Mouse (Mus musculus): Measurements from ENCODE around the gene Slc8a2.

The Slc8a2 gene

DNA sequence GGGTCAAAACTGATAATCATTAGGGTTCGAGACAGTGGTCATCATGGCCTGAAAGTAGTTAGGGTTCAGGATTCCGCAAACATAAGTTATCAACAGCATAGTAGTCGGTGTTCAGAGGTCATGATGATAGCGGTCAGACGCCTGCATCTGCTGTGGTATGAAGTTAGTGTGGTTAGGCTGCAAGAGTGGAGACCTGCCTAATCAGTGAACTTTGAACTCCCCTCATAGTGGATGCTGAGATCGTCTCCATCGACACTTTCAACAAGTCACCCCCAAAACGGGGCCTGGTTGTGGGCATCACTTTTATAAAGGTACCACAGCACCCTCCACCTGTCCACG is 9.4 kb upstream of the Slc8a2 start:
- DNase-seq (ENCODE audit: low read depth, low spot score): no peak

- DNase-seq (ENCODE audit: low read depth, low spot score): no peak
These were observed 3.8 kb upstream of the Slc8a2 start for GRCm38 (mm10) chr7:16125829-16126228.

DNA sequence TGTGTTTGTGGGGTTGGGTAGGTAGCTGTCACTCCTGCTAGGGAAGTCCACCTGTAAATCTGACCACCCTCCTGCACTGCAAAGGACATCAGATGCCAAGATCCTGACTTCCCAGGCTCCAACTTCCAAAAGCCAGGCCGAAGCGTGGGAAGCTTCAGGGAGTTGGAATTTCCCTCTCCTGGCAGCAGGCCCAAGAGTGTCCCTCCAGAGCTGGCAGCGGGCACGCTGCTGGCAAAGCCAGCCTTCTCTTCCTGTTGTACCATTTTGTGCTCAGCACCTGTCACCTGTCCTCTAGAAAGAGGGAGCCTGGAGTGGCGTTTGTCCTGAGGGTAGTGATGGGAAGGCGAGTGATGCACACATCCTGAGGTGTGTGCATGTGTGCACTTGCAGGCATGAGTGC is 1.3 kb upstream of the Slc8a2 start:
- no peak for DNase-seq (ENCODE audit: low read depth, low spot score)

DNA sequence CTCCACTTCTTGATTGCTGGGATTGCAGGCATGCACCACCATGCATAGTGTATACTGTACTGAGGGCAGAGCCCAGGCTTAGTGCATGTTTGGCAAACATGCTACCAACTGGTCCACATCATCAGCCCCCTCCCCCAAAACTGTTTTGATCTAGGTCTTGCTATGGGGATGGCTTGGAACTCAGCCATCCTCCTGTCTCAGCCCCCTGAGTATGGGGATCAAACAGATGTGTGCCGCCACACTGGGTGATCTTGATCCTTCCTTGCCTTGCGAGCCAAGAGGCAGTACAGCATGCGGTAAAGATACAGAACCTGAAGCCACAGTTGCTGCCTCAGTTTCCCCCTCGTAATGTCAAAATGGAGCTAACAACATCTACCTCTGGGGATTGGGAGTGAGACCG is 727 bp upstream of the Slc8a2 start:
- DNase-seq (ENCODE audit: low read depth, low spot score): no peak

- peak; percentile 90 for DNase-seq (ENCODE audit: low read depth, low spot score)
These were observed 443 bp downstream of the Slc8a2 start for GRCm38 (mm10) chr7:16129846-16130691.

- no peak for DNase-seq (ENCODE audit: low read depth, low spot score)
These were observed 1.5 kb downstream of the Slc8a2 start for GRCm38 (mm10) chr7:16130956-16131634.

DNA sequence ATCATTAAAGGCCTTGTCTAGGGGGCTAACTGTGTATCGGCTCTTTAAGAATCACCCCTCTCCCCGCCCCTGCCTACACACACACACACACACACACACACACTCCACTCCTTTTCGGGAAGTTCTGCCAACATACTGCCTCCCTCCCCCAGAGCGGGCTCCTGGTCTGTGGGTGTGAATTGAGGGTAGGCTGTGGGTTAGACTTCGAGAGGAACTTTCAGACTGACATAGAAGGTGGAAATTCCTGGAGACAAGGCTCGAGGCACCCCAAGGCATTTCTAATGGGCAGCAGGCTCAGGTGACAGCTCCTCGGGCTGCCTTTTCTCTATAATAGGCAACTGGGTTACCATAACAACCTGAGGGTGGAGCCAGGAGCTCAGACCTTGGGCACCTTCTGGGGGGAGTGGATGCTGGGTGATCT is 2.5 kb downstream of the Slc8a2 start:
- peak; percentile 35 for DNase-seq (ENCODE audit: low read depth, low spot score)

DNA sequence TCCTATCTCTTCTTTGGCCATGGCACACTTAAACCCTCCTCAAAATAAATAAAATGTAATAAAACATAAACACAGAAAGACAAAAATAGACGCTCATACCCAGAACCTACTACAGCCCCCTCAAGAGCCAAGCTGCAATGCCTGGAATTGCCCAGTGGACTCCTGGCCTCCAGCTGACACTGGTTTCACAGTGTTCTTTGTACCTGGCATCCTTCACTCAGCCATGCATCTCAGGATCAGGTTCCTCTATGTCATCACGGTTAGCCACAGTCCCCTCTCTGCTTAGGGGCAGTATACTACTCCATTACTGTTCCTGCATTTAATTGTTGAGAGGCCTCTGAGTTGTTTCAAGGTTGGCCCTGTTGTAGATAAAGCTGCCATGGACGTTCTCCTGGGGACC is 3.3 kb downstream of the Slc8a2 start:
- DNase-seq (ENCODE audit: low read depth, low spot score): no peak

DNA sequence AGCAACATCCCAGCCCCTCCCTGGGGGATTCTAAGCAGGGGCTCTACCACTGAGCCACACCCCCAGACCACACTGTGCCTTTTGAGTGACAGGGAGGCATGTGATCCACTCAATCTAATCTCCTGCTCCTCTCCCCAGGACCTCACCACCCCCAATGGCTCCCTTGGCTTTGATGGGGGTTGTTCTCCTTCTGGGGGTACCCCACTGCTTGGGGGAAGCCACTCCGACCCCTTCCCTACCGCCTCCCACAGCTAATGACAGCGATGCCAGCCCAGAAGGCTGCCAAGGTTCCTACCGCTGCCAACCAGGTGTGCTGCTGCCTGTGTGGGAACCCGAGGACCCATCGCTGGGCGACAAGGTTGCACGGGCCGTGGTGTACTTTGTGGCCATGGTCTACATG is 4.1 kb downstream of the Slc8a2 start:
- no peak for DNase-seq (ENCODE audit: low read depth, low spot score)

GRCm38 (mm10) chr7:16134951-16135392 is 5.3 kb downstream of the Slc8a2 start:
- DNase-seq (ENCODE audit: low read depth, low spot score): no peak

GRCm38 (mm10) chr7:16146489-16147410 is 17.1 kb downstream of the Slc8a2 start:
- no peak for DNase-seq (ENCODE audit: low read depth, low spot score)

DNA sequence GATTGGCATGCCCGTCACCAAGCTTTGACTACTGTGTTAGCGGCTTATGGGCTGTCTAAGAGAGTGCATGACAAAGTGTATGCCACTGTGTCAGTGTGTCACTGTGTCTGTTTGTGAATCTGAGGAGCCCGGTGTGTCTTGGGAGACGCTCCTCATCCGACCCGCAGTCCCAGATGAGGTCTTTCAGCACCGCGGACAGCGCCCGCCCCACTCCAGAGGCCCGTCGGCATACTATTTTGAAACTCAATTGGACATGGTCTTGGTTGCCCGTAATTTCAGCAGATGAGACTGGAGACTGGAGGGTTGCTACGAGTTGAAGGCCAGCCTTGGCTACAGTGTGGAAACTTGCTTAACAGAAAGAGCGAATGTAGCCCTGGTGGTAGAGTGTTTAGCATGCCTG is 18.0 kb downstream of the Slc8a2 start:
- DNase-seq (ENCODE audit: low read depth, low spot score): peak; percentile 68

DNA sequence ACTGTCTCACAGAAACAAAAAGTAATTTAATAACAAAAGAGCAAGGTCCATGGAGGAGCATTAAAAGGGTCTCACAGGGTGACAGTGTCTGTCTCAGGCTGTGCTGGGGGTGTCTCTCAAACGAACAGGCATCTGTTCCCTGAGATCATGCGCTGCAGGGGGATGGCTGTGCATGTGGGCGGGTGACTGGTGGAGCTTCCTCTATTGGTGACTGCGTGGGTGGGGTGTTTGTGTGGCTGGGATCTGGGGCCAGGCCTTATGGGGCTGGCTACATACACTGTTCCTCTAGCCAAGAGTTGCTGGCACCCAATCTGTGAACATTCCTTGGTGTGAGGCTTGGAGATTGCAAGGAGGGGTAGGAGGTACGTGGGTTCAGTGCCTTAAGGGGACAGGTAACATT is 19.6 kb downstream of the Slc8a2 start:
- DNase-seq (ENCODE audit: low read depth, low spot score): no peak

DNA sequence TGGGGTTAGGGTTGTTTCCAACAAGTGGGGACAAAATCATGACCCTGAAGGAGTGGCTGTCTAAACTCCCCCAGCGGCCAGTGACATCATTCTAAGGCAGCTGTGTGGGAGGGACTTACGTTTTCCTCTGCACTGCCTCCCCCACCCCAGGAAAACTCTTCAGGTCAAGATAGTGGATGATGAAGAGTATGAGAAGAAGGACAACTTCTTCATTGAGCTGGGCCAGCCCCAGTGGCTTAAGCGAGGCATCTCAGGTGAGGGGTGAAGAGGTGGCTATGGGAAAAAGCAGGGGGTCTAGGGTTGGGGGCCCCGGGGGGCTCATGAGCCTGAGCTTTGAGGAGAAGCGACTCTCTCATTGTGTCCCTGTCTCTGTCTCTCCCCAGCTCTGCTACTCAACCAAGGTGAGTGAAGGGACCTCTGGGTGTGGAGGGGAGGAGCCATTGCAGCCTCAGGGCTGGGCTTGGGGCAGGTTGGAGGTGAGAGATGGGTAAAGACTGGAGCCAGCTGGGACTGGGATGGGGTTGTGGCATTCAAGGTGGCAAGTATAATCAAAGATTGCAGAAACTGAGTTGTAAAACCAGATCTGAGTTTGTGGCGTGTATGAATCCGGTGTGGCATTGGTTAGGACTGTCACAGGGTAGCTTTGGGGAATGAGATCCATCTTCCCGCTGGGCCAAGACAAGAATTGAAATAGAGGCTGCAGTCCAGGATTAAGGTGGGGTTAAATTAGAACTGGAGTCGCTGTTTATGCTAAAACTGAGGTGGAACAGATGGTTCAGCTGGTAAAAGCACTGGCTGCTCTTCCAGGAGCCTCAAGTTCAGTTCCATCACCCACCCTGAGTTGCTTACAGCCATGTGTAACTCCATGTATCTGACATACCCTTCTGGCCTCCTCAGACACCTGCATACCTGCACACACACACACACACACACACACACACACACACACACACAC is 20.8 kb downstream of the Slc8a2 start:
- no peak for DNase-seq (ENCODE audit: low read depth, low spot score)

GRCm38 (mm10) chr7:16153522-16153921 is 23.9 kb downstream of the Slc8a2 start:
- DNase-seq (ENCODE audit: low read depth, low spot score): peak; percentile 71

GRCm38 (mm10) chr7:16155132-16155872 is 25.7 kb downstream of the Slc8a2 start:
- DNase-seq (ENCODE audit: low read depth, low spot score): no peak

GRCm38 (mm10) chr7:16156105-16156714 is 26.6 kb downstream of the Slc8a2 start:
- DNase-seq (ENCODE audit: low read depth, low spot score): no peak

GRCm38 (mm10) chr7:16158735-16159134 is 29.1 kb downstream of the Slc8a2 start:
- DNase-seq (ENCODE audit: low read depth, low spot score): peak; percentile 11

DNA sequence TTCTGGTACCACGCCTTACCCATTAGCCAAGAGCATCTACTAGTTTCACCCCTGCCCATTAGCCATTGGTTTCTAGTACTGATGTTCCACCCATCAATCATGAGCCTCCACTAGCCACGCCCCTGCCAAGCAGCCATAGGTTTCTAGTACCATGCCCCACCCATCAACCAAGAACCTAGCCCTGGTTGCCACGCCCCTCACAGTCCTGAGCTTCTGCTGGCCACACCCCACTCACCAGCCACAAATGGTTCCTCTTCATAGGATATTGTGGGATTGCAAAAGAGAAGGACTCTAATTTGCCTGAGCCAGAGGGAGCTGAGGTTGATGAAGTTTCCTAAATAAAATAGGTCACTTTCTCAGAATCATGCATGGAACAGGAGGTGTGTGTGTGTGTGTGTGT is 31.1 kb downstream of the Slc8a2 start:
- DNase-seq (ENCODE audit: low read depth, low spot score): peak; percentile 93

GRCm38 (mm10) chr7:16161302-16161701 is 31.7 kb downstream of the Slc8a2 start:
- peak; percentile 56 for DNase-seq (ENCODE audit: low read depth, low spot score)
